Mouse (Mus musculus): ENCODE data around the gene Tgfb1i1. TPM values are rescaled to one million over a fixed set of nuclear protein-coding genes. Genes with fewer than 3 reads are reported as not detected.

Gene Tgfb1i1
- polyA plus RNA-seq (2017; shearing (Covaris generic)), result under 1 TPM in 1 of 2 experiments, not detected in 1; 0.59 TPM

- ATAC-seq, result no peak
Measured at GRCm38 (mm10) chr7:128246496-128247391, at the start of gene Tgfb1i1. TSS of gene Tgfb1i1 (plus strand) at chr7:128246812.

- ATAC-seq, result no peak
Measured at GRCm38 (mm10) chr7:128201607-128202006, 45.0 kb upstream of the Tgfb1i1 start.

DNA sequence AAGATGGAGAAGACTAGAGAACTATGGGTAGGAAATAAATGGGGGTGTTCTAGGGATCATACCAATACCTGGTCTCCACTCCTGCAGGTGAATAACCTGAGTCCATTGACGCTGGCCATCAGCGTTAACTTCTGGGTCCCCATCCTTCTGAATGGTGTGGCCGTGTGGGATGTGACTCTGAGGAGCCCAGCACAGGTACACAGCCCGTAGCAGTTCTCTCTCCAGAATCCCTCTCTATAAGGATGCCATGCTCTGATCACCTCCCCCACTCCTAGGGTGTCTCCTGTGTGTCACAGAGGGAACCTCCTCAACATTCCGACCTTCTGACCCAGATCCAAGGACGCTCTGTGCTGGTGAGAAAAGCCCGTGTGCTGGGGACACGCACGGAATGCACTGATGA is 43.5 kb upstream of the Tgfb1i1 start:
- no peak for ATAC-seq

DNA sequence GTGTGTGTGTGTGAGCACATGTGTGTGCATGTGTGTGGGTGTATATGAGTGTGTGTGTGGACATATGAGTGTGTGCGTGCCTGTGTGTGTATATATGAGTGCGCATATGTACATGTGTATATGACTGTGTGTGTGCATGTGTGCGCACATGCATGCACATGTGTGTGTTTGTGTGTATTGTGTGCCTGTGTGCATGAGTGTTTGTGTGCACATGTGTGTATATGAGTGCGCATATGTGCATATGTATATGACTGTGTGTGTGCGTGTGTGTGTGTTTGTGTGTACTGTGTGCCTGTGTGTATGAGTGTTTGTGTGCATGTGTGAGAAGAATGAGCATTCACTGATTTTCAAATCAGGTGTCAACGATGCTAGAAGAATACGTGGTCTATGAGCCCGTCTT is 42.4 kb upstream of the Tgfb1i1 start:
- no peak for ATAC-seq

DNA sequence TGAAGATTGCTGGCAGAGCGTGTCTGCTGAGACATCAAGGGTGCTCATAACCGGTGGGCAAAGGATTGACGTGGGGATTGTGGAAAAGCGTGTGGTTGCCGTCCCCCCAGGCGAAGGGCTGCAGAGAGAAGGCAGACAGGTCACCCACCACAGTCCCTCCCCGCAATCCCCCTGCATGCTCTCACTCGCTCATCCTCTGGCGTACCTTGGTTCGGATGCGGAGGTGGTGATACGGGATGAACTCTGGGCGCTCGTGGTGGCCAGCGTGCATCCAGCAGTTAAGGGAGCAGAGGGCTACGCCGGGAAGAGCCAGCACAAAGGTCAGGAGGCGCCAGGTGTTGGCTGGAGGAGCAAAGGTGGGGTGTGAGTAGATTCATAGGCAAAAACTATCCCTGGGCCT is 40.9 kb upstream of the Tgfb1i1 start:
- ATAC-seq, result no peak

DNA sequence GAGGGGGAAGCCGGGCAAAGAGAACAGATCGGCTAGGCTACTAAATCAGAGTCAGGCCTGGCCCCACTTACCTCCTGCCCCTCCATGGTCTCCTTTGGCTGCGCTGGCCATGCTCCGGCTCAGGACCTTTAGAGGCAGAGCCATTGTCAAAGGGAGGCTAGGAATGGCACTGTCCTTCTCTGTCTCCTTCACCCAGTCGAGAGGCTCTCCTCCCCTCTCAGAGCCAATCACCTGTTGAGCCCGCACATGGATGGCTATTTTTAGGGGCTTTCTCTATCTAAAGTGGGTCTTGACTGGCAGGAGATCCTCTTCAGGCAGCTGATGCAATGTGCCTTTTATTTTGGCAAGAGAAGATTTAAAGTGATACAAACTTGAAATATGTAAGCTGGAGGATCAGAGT is 40.5 kb upstream of the Tgfb1i1 start, which contains the start of gene Cox6a2:
TSS of gene Cox6a2 (minus strand) at position 236 of the 400 bp plus-strand sequence.
- no peak for ATAC-seq

GRCm38 (mm10) chr7:128208187-128208586 is 38.4 kb upstream of the Tgfb1i1 start:
- peak; percentile 40 for ATAC-seq

DNA sequence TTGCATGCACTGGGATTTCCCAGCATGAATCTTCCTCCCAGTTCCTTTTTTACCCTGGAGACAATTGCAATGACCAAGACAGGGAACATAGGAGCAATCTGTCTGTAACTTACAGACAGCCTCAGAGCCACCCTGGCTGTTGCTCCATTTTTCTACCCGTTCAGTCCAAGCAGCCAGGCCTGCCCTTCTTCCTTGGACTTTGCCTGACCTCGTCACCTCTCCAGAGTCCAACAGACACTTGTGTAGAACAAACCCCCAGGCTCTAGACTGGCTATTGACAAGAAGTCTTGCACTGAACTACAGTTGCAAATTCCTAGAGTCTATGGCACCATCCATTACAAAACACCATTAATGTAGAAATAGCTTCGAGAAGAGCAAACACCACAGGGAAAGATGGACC is 36.8 kb upstream of the Tgfb1i1 start:
- ATAC-seq, result no peak

DNA sequence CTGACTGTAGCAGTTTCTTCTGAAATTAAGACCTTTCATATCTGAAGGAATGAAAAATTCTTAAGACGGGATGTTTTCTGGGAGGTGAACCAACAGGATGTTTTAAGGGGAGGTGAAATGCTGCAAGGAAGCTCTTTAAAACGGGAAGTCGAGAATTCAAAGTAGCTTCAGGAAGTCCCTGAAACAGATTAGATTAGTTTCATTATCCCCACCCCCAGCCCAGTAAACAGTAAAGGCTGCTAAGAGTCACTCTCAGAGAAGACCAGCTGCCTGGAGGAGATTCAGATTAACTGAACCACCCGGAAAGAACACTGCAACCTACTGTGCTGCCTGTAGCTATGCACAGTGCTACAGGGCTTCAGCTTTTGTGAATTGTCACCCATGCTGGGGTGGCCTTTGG is 26.7 kb upstream of the Tgfb1i1 start:
- no peak for ATAC-seq

- no peak for ATAC-seq
Measured at GRCm38 (mm10) chr7:128220936-128221335, 25.7 kb upstream of the Tgfb1i1 start.

DNA sequence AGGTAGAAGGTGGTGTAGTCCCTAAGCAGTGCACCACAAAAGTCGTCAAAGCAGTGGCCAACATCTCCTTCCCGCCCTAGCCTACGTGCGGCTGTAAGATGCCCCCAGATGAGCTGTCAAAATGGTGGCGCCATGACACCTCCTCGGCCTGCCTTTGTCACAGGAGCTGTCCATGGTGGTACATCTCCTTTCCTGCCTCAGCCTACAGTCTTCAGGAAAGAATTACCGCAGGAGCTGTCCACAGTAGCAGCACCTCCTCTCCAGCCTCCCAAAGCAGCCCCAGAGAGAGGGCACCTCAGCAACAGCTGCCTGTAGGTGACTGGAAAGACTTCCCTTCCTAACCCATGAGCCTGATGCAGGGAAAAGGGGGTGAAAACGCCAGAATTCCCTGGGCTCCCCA is 14.9 kb upstream of the Tgfb1i1 start:
- ATAC-seq, result no peak

GRCm38 (mm10) chr7:128234796-128235195 is 11.8 kb upstream of the Tgfb1i1 start:
- no peak for ATAC-seq

- no peak for ATAC-seq
Measured at GRCm38 (mm10) chr7:128235481-128235880, 11.1 kb upstream of the Tgfb1i1 start.

- ATAC-seq, result no peak
Measured at GRCm38 (mm10) chr7:128236426-128236825, 10.2 kb upstream of the Tgfb1i1 start.

DNA sequence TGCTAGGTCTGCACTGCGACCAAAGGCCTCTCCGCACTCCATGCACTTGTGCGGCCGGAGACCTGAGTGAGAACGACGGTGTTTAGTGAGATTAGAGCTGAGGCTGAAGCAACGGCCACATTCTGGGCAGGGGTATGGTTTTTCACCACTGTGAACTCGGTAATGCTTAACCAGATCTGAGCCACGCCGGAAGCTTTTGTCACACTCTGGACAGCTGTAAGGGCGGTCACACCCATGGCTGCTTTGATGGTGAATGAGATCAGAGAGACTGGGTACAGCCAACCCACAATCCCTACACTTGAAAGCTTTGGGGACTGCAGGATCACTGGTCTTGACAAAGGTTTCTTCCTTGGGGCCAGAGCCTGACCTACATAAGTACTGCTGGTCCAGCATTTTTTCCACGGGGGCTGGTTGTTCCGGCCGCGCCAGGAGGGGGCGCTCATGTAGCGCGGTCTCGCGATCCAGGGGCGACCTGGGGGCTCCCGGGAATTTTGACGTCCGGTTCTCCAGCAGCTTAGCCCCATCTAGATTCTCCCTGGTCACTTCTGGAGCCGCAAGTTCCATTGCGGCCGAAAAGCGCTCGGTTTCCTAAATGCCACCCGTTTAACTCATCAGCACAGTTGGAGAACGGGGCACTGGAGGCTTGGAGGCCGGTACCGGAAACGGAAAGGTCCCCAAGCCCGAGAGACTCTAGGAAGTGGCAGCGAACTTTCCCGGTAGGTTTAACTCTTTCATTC is 9.6 kb upstream of the Tgfb1i1 start, which contains the start of gene Armc5:
TSS of gene Armc5 (plus strand) at position 487 of the 737 bp plus-strand sequence.
- peak; percentile 16 for ATAC-seq

DNA sequence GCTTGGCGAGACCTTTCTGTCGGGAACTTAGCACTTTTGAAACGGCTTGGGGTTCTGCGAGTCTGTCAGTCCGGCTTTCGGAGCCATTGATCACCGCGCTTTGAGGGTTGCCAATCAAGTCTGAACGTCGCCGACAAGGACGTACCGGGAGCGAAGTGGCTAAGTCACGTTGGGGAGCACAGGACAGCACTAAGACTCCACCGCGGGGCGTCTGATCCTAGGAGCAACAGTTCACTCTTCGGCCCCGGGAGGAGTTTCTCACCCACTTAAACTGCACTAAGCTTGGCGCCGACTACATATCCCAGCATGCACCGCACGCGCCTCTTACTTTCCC is 9.1 kb upstream of the Tgfb1i1 start:
- ATAC-seq, result no peak

DNA sequence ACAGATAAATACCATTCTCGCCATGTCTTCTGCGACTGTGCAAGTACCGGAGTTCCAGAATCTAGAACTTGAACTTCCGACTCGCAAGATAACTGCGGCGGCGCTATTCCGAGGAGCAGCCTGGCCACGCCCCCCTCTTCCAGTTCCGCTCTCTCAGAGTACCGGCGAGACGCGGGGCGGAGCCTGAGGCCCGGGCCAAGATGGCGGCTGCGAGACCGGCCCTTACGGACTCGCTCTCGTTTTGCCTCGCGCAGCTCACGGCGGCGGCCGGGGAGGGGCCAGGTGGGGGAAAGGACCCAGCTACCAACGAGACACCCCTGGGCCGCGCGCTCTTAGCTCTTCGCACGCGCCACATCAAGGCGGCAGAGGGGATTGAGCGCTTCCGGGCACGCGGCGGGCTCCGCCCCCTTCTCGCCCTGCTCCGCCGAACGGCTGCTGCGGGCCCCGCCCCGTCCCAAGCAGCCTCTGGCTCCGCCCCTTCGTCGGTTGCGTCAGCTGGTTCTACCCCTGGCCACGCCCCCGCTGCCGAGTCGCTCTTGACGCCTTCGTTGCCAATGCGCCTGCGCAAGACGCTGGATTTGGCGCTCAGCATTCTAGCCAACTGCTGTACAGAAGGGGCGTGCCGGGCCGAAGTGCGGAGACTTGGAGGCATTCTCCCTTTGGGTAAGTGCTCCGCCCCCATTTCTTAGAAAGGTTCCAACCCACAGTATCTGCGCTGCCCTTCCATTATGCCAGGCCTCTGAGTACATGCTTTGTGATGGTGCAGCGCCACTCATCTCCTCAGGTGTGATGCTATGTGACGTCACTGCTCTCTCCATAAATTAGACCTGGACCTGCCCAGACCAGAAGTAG is 8.5 kb upstream of the Tgfb1i1 start, which contains the start of gene 9130023H24Rik:
TSS of gene 9130023H24Rik (minus strand) at position 105 of the 852 bp plus-strand sequence.
- ATAC-seq, result peak; percentile 77

GRCm38 (mm10) chr7:128238991-128239390 is 7.6 kb upstream of the Tgfb1i1 start:
- no peak for ATAC-seq

DNA sequence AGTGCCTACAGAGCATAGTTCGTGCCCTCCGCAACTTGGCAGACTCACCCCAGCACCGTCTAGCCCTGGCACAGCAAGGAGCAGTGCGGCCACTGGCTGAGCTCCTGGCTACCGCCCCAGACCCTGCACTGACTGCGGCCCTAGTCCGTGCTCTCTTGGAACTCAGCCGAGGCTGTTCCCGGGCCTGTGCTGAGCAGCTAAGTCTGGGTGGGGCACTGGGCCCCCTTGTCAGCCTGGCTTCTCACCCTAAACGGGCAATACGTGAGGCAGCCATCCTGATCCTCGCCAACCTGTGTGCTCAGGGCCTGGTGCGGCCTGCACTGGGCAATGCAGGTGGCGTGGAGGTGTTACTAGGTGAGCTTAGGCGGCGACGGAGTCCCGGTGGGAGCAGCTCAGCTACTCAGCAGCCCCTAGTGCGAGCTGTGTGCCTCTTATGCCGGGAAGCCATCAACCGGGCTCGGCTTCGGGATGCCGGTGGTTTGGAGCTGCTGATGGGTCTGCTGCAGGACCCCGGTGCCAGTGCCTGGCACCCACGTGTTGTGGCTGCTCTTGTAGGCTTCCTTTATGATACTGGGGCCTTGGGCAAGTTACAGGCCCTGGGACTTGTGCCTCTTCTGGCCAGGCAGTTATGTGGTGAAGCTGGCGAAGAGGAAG is 6.4 kb upstream of the Tgfb1i1 start:
- ATAC-seq, result no peak

DNA sequence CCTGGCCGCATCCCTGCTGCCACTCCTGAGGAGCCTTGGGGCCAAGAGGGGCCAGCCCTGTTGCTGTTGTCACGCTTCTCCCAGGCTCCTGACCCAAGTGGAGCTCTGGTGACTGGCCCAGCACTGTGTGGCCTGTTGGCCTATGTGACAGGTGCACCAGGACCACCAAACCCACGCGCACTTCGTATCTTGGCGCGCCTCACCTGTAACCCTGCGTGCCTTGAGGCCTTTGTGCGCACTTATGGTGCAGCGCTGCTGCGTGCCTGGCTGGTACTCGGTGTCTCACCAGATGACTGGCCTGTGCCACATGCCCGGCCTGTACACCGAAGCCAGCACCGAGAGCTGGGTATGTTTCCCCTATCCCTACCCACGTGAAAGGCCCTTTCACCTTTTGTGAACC is 4.3 kb upstream of the Tgfb1i1 start:
- no peak for ATAC-seq

GRCm38 (mm10) chr7:128243921-128244320 is 2.7 kb upstream of the Tgfb1i1 start:
- ATAC-seq, result no peak

- ATAC-seq, result no peak
Measured at GRCm38 (mm10) chr7:128244410-128245025, 2.1 kb upstream of the Tgfb1i1 start.
